Mouse (Mus musculus): ENCODE results near the gene Rhbdd1. TPM values are rescaled to one million over a fixed set of nuclear protein-coding genes. Genes with fewer than 3 reads are reported as not detected.

Rhbdd1 gene
- polyA plus RNA-seq, 2 experiments from 2014 or later = 13.5 to 18.1 TPM

DNA sequence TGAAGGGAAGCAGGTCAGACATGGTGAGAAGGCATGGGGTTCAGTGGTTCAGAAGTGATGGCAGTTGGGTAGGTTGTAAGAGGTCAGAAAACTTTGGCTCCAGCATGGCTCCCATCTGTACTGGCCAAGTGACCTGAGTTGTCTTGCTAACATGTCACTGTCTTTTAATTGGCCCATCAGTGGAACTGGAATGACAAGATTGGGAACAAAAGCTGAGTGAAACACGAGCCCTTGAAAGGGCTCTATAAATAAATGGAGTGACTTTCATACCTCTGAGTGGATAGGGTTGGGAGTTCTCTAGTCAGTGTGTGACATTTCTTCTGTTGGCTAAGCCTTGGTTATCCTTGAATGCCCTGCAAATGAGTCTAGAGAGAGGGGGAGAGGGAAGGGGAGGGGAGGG, 123.9 kb downstream of the Rhbdd1 start:
- no peak for ATAC-seq

DNA sequence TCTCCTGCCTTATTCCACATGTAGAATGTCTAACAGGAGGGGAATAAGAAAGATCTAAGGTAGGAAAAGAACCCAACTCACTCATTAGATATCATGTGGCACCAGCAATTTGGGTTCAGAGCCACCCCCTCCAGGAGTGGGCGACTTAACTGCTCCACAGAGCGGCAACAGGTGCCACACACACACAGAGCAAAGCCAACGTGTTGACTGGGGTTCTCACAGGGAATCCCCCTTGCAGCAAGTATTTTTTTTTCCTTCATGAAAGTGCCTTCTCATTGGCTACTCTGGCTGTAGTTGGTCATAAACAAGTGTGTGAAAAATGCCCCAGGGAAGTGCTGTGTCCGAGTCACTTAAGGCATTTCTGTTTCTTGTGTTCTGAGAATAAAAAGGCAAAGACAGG, 127.3 kb downstream of the Rhbdd1 start:
- ATAC-seq = peak; percentile 52

DNA sequence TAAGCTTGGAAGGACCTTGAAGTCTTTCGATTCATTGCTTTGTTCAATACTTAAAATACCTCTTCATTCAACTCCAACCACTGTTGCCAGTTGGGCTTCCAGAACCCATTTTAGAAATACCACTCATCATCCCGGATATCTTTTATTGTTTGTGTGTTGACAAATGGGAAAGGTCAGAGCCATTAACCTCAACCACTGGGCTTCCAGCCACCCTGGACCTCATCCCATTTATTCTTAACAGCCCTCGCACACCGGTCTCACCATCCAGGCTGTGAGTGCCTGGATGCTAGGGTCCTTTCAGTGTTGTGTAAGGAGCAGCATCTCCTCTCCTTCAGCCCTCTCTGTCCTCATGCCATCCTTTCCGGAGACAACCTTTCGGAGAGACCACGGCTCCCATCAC, 129.8 kb downstream of the Rhbdd1 start:
- no peak for ATAC-seq

DNA sequence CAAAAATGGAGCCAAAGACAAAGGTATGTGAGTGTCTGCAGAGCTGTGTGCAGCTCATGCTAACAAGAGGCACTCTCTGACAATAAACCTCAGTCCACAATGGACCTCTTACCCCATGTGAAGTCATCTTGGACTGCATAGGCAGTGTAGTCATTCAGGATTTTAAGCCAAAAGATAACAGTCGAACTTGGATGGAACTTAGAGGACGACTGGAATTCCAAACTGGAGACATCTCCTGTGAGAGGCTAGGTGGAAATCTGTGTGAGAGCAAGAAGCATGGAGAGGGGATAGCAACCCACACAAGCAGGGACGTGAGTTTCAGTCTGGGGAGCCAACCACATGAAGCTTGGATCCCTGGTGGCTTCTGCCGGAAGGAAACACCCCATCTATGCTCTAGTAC, 133.6 kb downstream of the Rhbdd1 start:
- ATAC-seq = no peak

DNA sequence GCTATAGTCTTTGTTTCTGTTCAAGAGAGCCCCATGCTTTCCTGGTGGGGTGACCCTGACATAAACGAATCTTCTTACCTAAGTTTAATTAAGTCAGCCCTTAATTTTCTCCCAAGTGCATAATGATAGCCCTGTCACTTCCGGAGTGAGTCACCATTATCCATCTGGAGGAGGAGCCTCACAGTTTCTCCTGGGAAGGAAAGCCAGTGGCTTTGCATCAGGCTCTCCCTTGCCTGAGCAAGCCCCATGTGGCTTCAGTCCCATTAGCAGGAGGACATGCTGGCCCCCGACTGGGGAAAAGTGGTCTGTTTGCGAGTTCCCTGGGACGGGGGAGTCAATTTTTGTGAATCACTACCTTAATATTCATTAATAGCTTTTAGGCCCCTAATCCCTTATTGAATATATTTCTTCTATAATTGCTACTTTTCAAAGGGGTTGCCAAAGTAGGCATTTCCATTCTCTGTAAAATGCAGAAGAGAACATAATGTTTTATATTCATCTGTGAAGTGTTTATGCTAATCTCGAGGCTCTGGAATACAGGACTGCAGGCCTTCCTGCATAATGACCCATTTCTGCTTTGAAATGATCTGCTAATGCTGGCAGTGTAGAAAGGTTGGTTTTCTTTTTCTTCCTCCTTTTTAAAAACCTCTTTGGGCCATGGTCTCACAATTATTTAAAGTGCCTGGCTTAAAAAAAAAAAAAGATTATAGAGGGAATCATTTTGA, 135.8 kb downstream of the Rhbdd1 start:
- ATAC-seq = no peak

DNA sequence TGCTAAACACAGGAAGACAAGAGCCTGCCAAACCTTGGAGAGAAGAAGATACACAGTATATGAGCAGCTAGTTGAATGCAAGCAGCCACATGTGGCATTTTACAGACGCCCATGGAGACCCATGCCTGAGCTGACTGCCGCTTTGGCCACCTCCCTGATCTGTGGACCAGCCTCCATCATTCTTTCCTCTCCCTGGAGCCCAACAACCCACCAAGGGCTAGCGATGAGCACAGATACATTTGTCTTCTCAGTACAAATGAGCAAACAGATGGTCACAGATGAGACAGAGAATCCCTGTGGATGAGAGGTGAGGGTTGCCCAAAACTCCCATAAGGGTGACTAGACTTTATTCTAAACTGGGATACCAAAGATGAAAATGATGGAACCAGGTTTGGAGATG, 137.8 kb downstream of the Rhbdd1 start:
- no peak for ATAC-seq

DNA sequence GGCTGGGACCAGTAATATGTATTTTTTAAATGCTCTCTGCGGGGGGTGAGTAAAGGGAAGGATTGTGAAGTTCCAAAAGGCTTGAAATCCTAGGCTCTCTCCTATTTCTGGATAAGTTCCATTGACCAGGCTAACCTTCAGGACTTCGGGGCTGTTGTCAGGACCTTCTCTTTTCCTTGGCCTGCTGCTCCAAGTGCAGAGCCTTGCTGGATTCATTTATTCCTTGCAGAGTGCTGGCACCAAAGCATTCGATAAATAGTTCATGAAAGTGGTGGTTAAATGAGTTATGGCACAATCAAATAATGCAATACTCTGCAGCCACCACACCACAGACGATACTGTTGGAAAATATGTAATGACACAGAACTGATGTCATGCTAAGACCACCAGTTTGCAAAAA, 143.1 kb downstream of the Rhbdd1 start:
- ATAC-seq = no peak

DNA sequence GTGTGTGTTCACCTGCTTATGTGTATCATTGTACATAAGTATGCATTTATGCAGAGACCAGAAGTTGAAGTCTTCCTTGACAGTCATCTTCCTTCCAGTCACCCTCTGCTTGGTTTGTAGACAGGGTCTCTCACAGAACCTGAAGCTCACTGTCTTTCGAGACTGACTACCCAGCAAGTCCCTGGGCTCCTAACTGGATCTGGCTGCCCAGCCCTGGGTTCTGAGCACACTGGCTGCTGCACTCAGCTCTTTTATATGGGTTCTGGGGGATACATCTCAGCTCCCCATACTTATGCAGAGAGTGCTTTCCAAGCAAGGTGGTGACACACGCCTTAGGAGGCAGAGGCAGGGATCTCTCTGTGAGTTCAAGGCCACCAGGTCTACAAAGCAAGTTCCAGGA, 143.7 kb downstream of the Rhbdd1 start:
- no peak for ATAC-seq

DNA sequence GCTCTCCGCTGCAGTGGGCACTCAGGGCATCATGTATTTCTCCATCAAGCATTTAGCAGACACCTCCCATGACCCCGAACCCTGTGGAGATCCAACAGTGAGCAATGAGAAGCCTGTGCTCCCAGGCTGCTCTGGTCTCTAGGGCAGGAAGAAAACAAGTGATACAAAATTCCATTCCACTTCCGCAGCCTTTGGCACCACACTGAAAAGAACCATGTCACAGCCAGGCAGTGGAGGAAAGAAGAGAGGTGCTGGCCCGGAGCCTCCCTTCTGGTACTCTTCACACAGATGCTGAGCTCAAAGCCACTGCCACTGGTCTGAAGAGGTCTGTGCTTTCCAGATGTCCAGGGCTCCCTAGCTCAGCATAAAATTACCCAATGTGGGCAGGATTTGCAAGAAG, 144.8 kb downstream of the Rhbdd1 start:
- no peak for ATAC-seq

DNA sequence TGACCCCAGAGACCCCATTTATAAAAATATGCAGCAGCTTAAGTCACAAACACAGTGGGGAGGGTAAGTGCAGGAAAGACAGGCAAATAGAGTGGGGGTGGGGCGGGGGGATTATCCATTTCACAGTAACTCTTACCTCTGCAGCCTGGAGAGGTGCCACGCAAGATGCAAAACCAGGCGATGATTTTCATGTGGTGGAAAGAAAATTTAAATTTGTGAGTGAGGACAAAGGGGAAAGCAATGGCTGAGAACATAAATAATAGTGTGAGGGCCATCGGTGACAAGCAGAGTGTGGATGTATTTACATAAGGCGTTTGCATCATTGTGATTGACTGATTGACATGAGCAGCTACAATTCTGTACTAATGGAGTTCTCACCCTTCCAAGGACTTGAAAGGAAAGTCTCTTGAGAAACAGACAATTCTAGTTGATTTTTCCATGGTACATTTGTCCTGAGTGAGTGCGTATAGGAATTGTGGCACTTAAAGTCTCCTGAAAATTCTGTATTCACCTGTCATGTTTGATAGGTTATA, 149.1 kb downstream of the Rhbdd1 start:
- ATAC-seq = no peak

DNA sequence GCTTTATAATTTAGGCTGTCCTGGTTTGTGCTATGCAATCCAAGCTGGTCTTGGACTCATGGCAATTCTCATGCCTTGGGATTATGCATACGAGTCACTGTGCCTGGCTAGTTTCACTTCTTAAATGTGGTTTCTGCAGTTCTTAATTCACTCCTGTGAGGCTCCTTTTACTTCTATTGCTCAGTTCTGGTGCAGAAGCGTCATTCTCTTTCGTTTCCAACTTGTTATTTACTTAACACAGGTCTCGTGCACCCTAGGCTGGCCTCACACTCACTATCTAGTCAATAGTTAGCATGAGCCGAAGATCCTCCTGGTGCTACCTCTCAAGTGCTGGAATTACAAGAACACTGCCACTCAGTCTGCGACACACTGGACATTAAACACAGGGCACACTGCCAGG, 152.6 kb downstream of the Rhbdd1 start:
- no peak for ATAC-seq

DNA sequence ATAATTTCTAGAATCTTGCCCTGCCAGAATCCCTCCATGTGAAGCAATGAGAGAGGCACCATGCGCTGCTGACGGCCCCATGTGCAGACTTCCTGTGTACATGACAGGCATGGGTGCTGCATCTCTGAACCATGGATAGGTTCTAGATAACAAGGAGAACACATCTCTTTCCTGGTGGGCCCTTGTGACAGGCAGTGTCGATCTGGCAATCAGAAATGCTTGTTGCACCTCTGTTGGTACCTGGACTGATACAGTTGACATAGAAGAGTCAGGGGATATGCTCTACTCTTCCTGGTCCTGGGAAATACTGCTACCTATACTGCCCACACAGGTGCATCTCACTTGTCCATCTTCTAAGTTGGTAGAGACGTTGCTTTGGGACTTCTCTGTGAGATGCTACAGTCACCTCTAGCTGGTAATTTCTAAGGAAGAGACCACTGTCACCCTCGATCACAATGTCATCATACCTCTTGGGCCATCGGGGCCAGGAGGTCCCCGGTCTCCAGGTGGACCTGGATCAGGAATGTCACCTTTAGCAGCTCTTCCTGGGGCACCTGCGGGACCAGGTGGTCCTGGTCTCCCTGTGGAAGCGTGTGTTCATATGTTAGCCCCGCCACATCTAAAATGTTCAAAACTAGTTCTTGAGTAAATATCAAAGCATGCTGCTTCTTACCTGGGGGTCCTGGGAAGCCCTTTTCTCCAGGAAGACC, 154.4 kb downstream of the Rhbdd1 start:
- no peak for ATAC-seq

DNA sequence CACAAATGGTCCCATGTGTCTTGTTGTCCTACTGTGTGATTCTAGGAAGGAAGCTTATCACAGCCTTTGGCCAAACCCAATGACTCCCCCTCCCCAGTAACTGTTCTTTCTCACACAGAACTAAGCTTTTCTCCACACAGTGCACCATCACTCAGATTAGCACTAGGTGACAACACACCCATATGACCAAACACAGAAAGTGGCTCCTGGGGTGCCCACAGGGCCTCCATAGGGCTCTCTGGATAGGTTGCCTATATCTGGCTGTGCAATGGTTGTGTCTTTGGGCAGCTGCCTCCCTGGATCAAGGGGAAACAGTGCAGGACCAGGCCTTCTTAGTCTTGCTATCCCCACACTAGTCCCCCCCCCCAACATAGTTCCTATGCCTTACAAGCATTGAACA, 157.2 kb downstream of the Rhbdd1 start:
- no peak for ATAC-seq

DNA sequence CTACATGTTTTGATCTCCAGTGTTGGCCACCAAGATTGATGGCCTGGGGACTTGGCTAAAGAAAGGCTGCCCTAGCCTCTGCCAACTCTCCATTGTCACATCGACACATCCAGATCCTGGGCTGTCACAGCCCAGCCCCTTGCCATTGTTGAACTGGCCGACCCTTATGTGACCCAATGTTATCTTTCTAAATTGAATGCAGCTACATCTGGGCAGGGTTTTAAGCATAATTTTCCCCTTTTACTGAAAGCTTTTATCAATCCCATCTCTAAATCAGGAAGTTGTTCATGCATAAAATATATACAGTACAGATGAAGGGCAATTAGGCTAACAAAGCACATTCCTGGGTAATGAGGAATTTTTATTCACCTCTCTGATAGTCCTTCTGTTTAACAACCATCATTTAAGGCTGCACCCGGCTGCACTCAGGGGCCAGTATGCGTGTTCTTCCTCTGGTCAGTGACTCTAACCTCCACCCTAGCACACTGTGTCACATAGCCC, 158.3 kb downstream of the Rhbdd1 start:
- ATAC-seq = no peak

DNA sequence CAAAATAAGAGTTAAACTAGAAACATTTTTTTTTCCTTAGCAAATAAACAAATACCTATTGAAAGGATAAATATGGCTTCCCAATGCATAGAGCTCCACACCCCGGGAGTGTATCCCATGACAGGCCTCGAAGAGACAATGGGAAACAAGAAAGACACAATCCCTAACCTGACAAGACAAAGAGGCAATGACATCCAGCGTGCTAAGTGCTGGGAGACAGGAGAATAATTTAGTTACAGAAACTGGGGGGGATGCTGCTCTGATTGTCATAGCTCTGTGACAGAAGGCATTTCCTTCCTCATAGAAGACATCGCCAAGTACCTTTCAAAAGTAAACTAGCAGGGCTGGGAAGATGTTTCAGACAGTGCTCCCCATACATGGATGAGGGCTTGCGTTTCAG, 159.0 kb downstream of the Rhbdd1 start:
- no peak for ATAC-seq

DNA sequence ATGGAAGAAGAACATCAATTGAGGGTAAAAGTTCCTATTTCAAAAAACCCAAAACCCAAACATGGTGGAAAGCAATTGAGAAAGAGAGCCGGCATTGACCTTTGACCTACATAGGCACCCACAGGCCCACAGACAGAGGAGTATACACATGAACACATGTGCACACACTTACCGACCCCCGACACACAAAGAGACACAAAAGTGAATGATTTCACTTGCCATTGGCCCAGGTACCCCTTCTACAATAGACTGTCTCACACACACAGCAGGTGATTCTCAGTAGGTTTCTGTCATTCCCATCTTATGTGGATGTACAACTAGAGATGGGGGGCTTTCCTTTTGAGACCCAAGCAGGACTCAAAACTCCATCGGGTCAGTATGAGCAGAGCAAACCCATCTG, 159.6 kb downstream of the Rhbdd1 start:
- ATAC-seq = no peak

DNA sequence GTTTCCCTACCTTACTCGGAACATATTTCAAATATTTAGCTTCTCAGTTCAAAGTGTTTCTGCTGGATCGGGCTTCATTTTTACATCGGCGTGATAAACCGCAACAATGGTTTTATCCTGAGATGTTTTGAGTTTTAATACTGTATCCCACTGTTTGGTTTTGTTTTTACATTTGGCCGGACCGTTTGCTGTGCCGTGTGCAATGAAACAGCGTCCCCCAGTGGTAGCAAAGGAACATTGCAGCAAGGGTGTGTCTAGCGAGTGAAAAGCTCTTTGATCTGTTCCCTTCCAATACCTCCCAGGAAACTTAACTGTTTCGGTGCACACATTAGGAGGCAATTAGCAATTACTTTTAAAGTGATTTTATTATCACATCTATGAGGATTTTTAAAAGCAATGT, 160.0 kb downstream of the Rhbdd1 start:
- ATAC-seq = no peak

DNA sequence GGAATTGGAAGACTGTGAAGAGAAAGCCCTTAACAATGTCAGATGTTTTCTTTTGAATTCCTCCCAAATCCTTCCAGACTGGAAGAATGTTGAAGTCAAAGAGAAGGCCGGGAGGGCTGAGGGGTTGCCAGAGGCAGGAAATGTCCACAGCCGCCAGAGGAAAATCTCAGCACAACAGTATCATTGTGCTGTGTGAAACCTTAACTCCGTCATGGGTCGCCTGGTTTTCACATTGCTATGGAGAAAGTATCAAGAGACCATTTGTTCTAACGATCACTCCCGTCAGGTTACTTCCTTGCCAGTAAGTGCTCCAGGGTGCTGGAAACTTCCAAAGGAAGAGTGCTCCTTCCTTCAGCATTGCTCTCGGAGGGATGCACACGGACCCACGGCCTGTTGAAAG, 160.5 kb downstream of the Rhbdd1 start:
- ATAC-seq = no peak

DNA sequence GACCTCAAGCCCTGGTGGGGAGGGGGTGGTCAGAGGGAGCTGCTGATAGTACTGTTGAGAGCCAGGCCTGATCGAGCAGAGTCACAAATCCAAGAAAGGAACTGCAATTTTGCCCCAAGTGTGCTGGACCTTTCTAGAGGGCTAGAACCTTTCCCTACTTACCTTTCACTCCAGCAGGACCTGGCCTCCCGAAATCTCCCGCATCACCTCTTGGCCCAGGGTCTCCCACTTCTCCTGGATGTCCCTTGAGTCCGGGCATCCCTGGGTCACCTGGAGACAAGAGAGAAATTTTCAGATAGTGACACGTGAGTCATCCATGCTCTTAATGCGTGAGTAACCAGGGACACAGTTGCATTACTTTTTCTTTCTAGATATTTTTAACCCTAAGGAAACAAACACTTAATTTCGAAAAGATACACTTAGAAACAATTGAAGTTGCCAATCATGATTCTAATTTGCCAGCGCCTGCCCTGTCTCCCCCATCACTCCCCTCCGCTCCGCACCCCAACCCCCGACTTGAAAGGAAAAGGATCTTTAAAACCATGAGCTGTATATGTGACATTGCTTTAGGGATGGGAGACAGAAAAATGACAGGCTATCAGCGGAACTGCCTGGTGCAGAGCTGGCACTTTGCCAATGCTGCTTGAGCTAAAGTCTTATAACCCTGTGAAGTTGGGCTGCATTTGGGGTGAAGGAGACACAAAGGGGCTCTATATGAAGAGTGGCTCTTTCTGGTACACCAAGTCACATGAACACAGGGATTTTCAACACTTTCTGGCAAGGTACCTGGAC, 163.6 kb downstream of the Rhbdd1 start:
- no peak for ATAC-seq

DNA sequence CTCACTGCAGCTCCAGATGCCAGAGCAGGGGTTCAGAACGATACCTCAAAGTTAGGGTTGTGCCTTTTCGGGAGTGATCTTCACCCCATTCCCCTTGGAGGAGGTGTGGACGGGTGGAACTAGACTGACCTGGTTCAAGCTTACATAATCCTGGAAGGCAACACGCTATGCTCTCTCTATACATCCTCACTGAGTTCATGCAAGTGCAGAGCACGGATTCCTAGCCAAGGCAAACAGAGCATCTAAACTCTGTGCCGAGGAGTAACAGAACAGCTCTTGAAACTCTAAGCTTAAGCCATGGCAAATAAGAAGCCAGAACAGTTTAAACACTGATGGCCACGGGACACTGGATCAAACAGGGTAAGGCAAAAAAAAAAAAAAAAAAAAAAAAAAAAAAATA, 166.1 kb downstream of the Rhbdd1 start:
- no peak for ATAC-seq

DNA sequence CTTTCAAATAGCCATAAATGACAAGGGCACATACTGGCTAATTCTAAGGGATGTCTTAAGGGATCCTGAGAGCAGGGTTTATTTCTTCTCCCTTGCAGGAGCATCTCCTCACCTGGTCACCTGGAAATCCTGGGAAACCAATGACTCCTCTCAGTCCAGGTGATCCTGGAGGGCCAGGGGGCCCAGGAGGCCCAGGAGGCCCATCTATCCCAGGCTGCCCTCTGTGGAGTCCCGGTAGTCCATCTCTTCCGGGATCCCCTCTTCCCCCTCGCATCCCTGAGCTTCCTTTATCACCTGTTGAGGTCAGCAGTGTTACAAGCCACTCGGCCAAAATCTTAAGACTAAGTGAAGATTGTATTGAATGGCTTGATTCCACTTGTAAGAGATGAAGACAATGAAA, 170.1 kb downstream of the Rhbdd1 start:
- ATAC-seq = no peak

DNA sequence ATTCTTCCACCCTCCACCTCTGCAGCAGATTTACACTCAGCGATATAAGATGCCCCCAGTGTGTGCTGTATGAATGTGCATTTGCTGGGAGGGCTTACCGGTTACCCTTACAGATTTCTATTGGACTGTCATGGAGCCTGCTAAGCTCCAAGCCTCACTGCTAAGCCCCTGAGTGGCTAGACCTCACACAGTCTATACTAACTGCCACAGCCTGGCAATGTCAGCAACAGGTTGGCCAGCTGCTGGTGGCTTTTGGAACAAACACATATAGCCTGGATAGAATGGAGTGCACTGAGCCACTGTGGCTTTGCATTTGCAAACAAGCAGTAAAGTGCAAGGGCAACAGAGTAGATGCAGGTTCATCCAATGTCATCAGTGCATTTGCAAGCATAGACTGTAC, 175.7 kb downstream of the Rhbdd1 start:
- ATAC-seq = no peak
